Mouse (Mus musculus): Measurements from ENCODE around the gene Egln1.

The Egln1 gene

DNA sequence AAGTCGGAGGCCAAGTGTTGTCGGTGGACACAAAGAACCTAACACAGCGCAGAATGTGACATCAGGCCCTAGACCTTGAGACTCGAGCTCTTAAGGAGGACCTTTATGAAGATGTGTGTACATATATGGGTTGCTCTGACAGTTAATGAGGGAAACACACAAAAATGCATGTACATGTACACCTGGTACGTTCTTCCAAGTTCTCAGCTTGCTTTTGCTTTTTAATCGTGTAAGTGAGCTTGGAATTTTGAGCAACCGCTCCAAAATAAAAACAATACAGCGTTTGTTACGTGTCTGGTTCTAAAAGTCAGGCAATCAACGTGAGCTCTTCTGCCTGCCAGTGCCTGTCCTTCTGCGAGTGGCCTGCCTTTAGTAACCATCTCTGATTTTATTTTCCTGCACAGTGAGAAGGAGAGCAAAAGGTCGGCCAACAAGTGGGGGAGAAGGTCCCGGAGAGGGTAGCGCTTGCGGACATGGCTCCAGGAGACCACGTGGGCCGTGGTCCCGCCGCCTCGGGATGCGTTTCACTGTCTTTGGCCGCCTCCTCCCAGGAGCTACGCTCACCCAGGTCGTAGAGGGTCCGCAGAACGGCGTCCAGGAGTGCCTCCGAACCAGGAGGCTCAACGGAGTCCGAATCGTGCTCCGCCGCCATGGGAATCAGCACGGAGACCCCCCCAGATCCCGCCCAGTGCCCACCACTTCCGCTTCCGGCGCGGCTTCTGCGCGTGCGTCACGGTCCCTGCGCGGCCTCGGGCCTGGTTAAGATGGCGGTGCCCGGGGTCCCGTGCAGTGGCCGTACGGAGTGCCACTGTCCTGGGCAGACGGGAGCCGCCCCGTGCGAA, 86.6 kb downstream of the Egln1 start, which contains the start of the genes Gnpat and 2810004N23Rik:
Gene Gnpat, plus strand, starts transcription at position 713 of the 842 bp plus-strand sequence.
Gene 2810004N23Rik, minus strand, starts transcription at position 800 of the 842 bp plus-strand sequence.
- in situ Hi-C loops (cut with MboI; ENCODE audit: low sequenced_read_pairs), result no loop called here

- in situ Hi-C loops (cut with MboI; ENCODE audit: low sequenced_read_pairs), result no loop called here
Observed at GRCm38 (mm10) chr8:124860188-124860587, 88.9 kb downstream of the Egln1 start.

GRCm38 (mm10) chr8:124859466-124859865, 89.7 kb downstream of the Egln1 start:
- in situ Hi-C loops (cut with MboI; ENCODE audit: low sequenced_read_pairs), result no loop called here

Measured in CH12F3 (cell line).